Mouse (Mus musculus) myocyte (in vitro differentiated cells): Measurements from ENCODE around the gene Pdzrn4.

Experiments used
- E2F4 ChIP-seq: IDR thresholded peaks from one replicate; pipeline ENCODE4 v1.6.1; 2011; ENCODE audit warnings: mild to moderate bottlenecking, control low read depth, moderate library complexity; ENCODE audit not compliant: insufficient read depth
- MAX ChIP-seq: IDR thresholded peaks from one replicate; pipeline ENCODE4 v1.6.1; 2011; ENCODE audit warnings: low read depth, mild to moderate bottlenecking, control low read depth
- MYOD1 ChIP-seq, 3 experiments: IDR thresholded peaks; one replicate each; pipeline ENCODE4 v1.6.1; 2011; ENCODE audit warnings: control low read depth in 2 of 3, low read depth in 2 of 3, mild to moderate bottlenecking in 2 of 3, moderate library complexity in 1 of 3; ENCODE audit not compliant: insufficient read length in 2 of 3, control insufficient read depth in 1 of 3
- POLR2A ChIP-seq: IDR thresholded peaks from one replicate; pipeline ENCODE4 v1.6.1; 2011; ENCODE audit warnings: low read depth, mild to moderate bottlenecking, control low read depth, moderate library complexity; ENCODE audit not compliant: insufficient read length
- REST ChIP-seq: IDR thresholded peaks from one replicate; pipeline ENCODE4 v1.6.1; 2011; ENCODE audit warnings: mild to moderate bottlenecking, control low read depth, moderate library complexity; ENCODE audit not compliant: insufficient read depth, insufficient read length

DNA sequence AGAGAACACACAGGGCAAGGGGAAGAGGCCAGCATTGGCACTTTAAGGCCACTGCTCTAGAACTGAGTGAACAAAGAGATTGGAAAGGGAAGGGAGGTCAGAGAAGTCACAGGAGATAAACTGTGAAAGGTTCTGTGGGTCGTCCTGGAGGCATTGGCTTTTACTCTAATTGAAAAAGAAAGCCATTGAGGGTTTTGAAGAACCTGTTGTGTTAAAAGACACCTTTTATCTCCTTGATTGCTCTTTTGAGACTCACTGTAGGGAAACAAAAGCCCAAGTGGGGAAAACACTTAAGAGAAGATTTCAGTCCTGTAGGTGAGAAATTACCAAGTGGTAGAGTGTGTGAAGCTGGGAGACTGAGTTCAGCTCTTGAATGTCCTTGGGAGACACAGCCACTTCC, 146.6 kb downstream of the Pdzrn4 start:
- TF ChIP-seq POLR2A = no peak
- no peak for TF ChIP-seq E2F4
- no peak for TF ChIP-seq REST
- no peak for TF ChIP-seq MAX
- no peak for TF ChIP-seq MYOD1 (IDR thresholded peaks at IDR 0.05; ENCODE audit: control insufficient read depth in 1 of 3, insufficient read length in 2 of 3, low read depth in 2 of 3)
